ENCODE assay signal across 8 mouse cellular contexts in the genomic region with DNA sequence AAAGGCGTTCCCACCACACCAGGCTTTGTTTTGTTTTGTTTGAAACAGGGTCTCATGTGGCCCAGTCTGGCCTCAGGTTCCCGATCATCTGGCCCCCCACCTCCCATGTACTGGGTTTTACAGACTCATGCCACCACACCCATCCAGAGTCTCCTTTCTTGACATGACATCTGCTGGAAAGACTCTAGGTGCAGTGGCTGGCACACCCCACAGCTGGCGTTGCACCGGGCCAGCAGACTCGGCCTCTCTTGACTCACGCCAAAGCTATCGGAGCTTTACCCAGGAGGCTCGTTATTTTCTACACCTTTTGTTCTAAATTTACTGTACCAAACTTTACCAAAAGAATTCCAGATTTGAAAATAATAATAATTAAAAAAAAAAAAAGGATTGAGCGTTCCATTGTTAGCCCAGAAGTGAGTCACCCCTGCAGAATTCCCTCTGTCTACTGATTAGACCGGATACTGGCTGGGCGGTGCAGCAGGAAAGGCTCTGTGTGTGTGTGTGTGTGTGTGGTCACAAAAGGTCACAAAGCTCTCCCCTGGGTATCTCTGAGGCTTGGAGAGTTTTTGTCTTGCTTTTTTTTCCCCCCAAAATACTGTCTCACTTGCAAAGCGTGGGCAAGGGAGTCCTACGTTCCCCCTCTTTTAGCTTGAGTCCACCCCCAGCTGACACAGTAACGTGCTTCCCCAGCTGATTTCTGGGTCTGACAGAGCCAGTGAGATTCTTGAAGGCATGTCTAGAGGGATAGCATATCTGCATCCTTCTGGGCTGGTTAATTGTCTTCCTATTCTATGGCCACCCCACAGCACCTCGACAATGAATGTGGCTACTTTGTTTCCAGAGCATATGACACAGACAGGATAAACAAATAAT. TPM values are rescaled to one million over a fixed set of nuclear protein-coding genes. Genes with fewer than 3 reads are reported as not detected.
DNase-seq lines count a peak whose midpoint lies in the region; ATAC-seq lines count a peak whose summit lies in the region.

No protein-coding gene starts in this region.

- H3K4me2 ChIP-seq in liver, embryonic 15.5 days: no peak overlapping the region

- peak; percentile 65 for DNase-seq in NIH3T3 (ENCODE audit: low read depth)
- peak; percentile 63 for DNase-seq in adrenal gland, postnatal 14 days
- peak; percentile 68 to 72 for DNase-seq in heart, postnatal 14 days
- no peak for DNase-seq in cerebellum, adult 11 months
- DNase-seq in testis, postnatal 10 days (ENCODE audit: low spot score): no peak
- DNase-seq in left cerebral cortex, adult 9 months (ENCODE audit: low spot score in 2 of 2): no peak
- DNase-seq in ovary, postnatal 14 days (ENCODE audit: low spot score): no peak

- H3K9me3 ChIP-seq in liver, embryonic 15.5 days (replicated peaks): no peaks in the 10 kb centered on the region

- no peak overlapping the region for H3K9ac ChIP-seq in liver, embryonic 15.5 days

- intact Hi-C loops in heart, postnatal 14 days (cut with DNase I): loop anchor here (5.0 kb wide), 3 partner anchors 36 to 59 kb away; no protein-coding TSS in a partner anchor

- H3K4me1 ChIP-seq in liver, embryonic 15.5 days (replicated peaks): 0 out of 2 replicates have a peak, but pooled peaks cover 4% of the 10 kb centered on the region

- H3K27me3 ChIP-seq in liver, embryonic 15.5 days: no peaks in the 10 kb centered on the region

- 38% methylated on average over 15 of the region's 15 CpGs for WGBS in liver, embryonic 15.5 days (ENCODE audit: insufficient replicate concordance)

- no peak overlapping the region for H3K4me3 ChIP-seq in liver, embryonic 15.5 days (replicated peaks)

- H3K36me3 ChIP-seq in liver, embryonic 15.5 days (replicated peaks): no peaks in the 10 kb centered on the region

- no peak overlapping the region for H3K27ac ChIP-seq in liver, embryonic 15.5 days (replicated peaks)

- peak; percentile 17; the same call in 1 of the 2 replicates for ATAC-seq in liver, embryonic 15.5 days (ENCODE audit: insufficient read depth)

RNA-seq across cellular contexts. Expression of a gene that starts 8.5 kb away (rescaled TPM):
- total RNA-seq in adrenal gland, postnatal 14 days (2021): 62.5 and 64.6 TPM in 2 replicates
- total RNA-seq in heart, postnatal 14 days (2021): 100 to 1,000 TPM in 1 of 2 experiments, 10 to 100 TPM in 1; 99.2 to 103 TPM
- polyA plus RNA-seq in liver, embryonic 15.5 days (2015; fragmentation: Nextera tagmentation; extraction: Ambion mirVana): 1.6 and 1.7 TPM in 2 replicates

Comparison
In these comparisons a context has a peak if more than half of its experiments do, and no peak if none do; other contexts are left out.
1. DNase-seq: peak in NIH3T3 (single experiment), adrenal gland, postnatal 14 days (single experiment) and heart, postnatal 14 days (2 of 2); none in cerebellum, adult 11 months (single experiment), testis, postnatal 10 days (single experiment), left cerebral cortex, adult 9 months (0 of 2) and ovary, postnatal 14 days (single experiment).